Mouse (Mus musculus) megakaryocyte-erythroid progenitor cell, adult 5 weeks (primary cell): ENCODE measurements around the gene Gm21961. TPM values are rescaled to one million over a fixed set of nuclear protein-coding genes. Genes with fewer than 3 reads are reported as not detected.

Experiments
- polyA plus RNA-seq: library from polyadenylated mRNA; stranded (reverse); fragments of >175 nt; gene quantifications from 2 replicates; pipeline ENCODE4 v1.2.3, GENCODE M21; 2012

Gene Gm21961
- not detected in 2 replicates for polyA plus RNA-seq

GRCm38 (mm10) chr15:65014804-65015203, at the start of gene Gm21961:
Gene Gm21961 (minus strand): TSS chr15:65014904.

Other genes with a start within 250 kb of the Gm21961 start
- not detected in 2 replicates for gene Gm21798, start 197.2 kb downstream of the Gm21961 start, polyA plus RNA-seq